Mouse (Mus musculus): ENCODE measurements around the gene Gprc5d. TPM values are rescaled to one million over a fixed set of nuclear protein-coding genes. Genes with fewer than 3 reads are reported as not detected.

The Gprc5d gene
- polyA plus RNA-seq, 1 experiment: 0.40 TPM

DNA sequence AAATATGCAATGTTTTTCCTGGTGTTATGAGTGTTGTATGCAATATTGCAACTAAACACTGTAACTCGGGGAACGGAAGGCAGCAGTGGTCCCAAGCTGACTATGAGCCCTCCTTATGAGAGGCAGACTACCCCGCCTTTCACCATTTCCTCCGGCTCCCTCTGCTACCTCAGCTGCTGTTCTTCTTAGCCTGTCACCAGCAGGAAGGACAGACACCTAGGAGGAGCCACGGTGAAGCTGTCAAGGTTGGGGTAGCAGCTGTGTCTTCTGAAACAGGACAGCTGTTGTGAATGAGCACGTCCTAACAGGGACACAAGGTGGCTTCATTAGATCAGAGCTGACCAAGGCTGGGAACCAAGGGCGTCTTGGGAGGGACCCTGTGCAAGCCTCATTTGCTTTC is 20.1 kb upstream of the Gprc5d start:
- peaks cover 14% of the 10 kb centered on the region for H3K4me1 ChIP-seq (ENCODE audit: control insufficient read depth, insufficient read depth, low read length)
- peak overlapping the region; percentile 24 for H3K27ac ChIP-seq (ENCODE audit: insufficient read depth, low read length)
- TF ChIP-seq POLR2A (IDR thresholded peaks at IDR 0.05; ENCODE audit: low read depth, low read length) (no peak), CTCF (IDR thresholded peaks at IDR 0.05; ENCODE audit: borderline replicate concordance, insufficient read depth, low read length) (no peak)
- no peak overlapping the region for H3K4me3 ChIP-seq (ENCODE audit: insufficient read depth, low read length)

DNA sequence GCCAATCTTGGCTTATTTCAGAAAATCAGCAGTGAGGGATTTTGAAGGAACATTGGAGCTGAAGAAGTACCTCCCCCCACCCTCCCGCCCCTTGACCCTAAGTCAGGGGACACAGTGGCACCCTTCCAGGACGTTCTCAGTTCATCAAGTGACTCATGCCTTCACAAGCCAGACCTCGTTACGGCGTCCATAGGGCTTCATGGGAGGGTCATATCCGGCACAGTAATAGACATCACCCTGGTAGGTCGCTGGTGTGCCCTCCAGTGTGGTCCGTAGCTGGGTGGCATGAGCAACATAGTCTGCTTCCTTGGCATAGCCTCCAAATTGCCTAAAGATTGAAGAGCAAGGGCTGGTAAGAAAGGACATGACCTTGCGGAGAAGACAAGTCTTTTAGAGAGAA is 19.7 kb upstream of the Gprc5d start:
- H3K27ac ChIP-seq (ENCODE audit: insufficient read depth, low read length): peak overlapping the region; percentile 24
- TF ChIP-seq POLR2A (IDR thresholded peaks at IDR 0.05; ENCODE audit: low read depth, low read length): no peak
- no peak for TF ChIP-seq CTCF (IDR thresholded peaks at IDR 0.05; ENCODE audit: borderline replicate concordance, insufficient read depth, low read length)
- peaks cover 14% of the 10 kb centered on the region for H3K4me1 ChIP-seq (ENCODE audit: control insufficient read depth, insufficient read depth, low read length)
- no peak overlapping the region for H3K4me3 ChIP-seq (ENCODE audit: insufficient read depth, low read length)

DNA sequence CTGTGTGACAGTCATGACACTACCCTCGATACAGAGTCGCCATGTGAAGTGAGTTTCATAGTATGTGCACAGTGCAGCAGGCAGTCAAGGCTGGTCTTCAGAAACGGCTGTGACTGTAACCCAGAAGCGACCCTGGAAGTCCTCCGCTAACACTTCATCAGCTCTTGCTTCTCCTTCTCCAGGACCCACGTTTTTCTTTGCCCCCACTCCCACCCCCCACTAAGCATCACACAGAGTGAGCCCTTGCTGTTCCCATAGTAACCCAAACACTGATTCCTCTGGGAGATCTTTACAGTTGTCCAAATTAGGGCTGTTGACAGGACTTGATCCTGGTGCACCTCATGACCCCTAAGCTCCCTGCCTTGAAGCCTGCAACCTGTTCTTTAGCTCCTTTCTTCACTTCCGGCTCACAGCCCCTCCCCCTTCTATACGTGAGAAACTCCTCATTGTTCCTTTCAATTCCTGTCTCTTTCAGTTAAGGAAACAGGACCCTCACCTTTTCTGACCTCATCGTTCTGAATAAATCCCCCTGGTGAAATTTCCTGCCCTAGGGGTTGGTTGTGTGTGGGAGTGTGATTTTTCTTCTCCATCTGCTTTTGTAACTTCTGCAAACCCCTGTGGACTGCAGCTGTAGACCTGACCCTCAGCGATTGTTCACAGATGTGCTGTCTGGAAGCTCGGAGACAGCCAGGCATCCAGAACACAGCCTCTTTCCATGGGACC is 18.5 kb upstream of the Gprc5d start:
- TF ChIP-seq CTCF (IDR thresholded peaks at IDR 0.05; ENCODE audit: borderline replicate concordance, insufficient read depth, low read length) (no peak), POLR2A (IDR thresholded peaks at IDR 0.05; ENCODE audit: low read depth, low read length) (no peak)
- 0 out of 2 replicates have a peak overlapping the region, but pooled peaks have one; percentile 23 for H3K27ac ChIP-seq (ENCODE audit: insufficient read depth, low read length)
- peaks cover 10% of the 10 kb centered on the region for H3K4me1 ChIP-seq (ENCODE audit: control insufficient read depth, insufficient read depth, low read length)
- H3K4me3 ChIP-seq (ENCODE audit: insufficient read depth, low read length): no peak overlapping the region

GRCm38 (mm10) chr6:135135735-135136134 is 17.7 kb upstream of the Gprc5d start:
- peaks cover 7% of the 10 kb centered on the region; the same call in 1 of the 2 replicates for H3K4me1 ChIP-seq (ENCODE audit: control insufficient read depth, insufficient read depth, low read length)
- no peak overlapping the region for H3K4me3 ChIP-seq (ENCODE audit: insufficient read depth, low read length)
- TF ChIP-seq CTCF (IDR thresholded peaks at IDR 0.05; ENCODE audit: borderline replicate concordance, insufficient read depth, low read length) (no peak), POLR2A (IDR thresholded peaks at IDR 0.05; ENCODE audit: low read depth, low read length) (no peak)
- no peak overlapping the region; the same call in 1 of the 2 replicates for H3K27ac ChIP-seq (ENCODE audit: insufficient read depth, low read length)

DNA sequence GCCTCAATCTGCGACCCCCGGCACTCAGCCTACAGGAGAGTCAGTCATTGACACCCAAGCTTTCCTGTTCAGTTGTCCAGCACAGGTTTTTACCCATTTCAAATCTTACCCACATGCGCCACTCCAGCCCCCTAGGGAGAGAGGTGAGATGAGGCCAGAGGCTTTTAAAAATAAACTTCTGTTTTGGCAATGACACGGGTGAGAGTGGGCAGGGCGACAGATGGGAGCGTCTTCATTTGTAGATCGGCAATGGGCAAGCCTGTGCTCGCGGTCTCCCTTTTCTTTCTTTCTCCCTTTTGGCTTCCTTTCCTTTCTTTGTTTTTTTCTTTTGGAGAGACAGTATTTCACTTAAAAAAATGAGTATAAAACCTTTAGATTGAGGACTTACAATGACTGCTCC is 15.4 kb upstream of the Gprc5d start:
- TF ChIP-seq CTCF (IDR thresholded peaks at IDR 0.05; ENCODE audit: borderline replicate concordance, insufficient read depth, low read length): no peak
- TF ChIP-seq POLR2A (IDR thresholded peaks at IDR 0.05; ENCODE audit: low read depth, low read length): no peak
- no peak overlapping the region for H3K4me3 ChIP-seq (ENCODE audit: insufficient read depth, low read length)
- no peak overlapping the region for H3K27ac ChIP-seq (ENCODE audit: insufficient read depth, low read length)
- 0 out of 2 replicates have a peak, but pooled peaks cover 4% of the 10 kb centered on the region for H3K4me1 ChIP-seq (ENCODE audit: control insufficient read depth, insufficient read depth, low read length)

DNA sequence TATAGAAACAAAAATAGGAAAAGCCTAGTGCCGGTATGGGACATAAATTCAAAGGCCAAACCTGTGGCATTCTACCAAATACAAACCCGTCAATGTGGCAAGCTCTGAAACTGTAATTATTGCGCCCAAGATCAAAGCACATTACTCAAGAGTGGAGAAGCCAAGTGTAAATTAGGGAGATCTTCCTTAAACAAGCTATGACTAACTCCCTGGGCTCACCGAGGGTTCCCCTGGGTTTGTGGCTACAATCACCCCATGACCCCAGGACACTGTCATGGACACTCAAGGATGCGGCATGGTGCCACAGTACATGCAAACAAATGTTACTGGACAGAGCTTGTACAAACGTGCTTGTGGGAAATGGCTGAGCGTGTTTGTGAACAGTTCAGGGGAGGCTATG is 15.0 kb upstream of the Gprc5d start:
- Histone ChIP-seq H3K27ac (ENCODE audit: insufficient read depth, low read length) (no peak overlapping the region), H3K4me1 (ENCODE audit: control insufficient read depth, insufficient read depth, low read length) (0 out of 2 replicates have a peak, but pooled peaks cover 4% of the 10 kb centered on the region), H3K4me3 (ENCODE audit: insufficient read depth, low read length) (no peak overlapping the region)
- no peak for TF ChIP-seq POLR2A (IDR thresholded peaks at IDR 0.05; ENCODE audit: low read depth, low read length)
- no peak for TF ChIP-seq CTCF (IDR thresholded peaks at IDR 0.05; ENCODE audit: borderline replicate concordance, insufficient read depth, low read length)

GRCm38 (mm10) chr6:135124755-135125380 is 6.8 kb upstream of the Gprc5d start:
- no peaks in the 10 kb centered on the region for H3K4me1 ChIP-seq (ENCODE audit: control insufficient read depth, insufficient read depth, low read length)
- TF ChIP-seq POLR2A (IDR thresholded peaks at IDR 0.05; ENCODE audit: low read depth, low read length) (no peak), CTCF (IDR thresholded peaks at IDR 0.05; ENCODE audit: borderline replicate concordance, insufficient read depth, low read length) (no peak)
- H3K4me3 ChIP-seq (ENCODE audit: insufficient read depth, low read length): no peak overlapping the region
- no peak overlapping the region for H3K27ac ChIP-seq (ENCODE audit: insufficient read depth, low read length)

DNA sequence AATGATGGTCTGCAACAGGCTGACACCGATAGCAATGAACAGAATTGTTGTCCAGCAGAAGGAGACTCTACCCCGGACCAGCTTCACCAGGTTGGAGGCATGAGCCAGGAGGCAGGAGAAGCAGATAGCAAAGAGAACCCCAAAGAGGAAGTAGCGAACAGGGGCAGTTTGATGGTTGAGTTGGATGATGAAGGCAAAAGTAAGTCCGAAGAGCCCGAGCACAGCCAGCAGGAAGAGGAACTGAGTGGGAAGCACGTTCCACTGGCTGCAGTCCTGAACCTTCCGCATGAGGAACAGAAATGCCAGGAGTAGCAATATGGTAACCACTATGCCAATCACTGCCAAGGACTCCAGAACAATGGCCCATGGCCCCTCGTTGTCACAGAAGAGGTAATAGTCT is 1.6 kb downstream of the Gprc5d start:
- H3K4me3 ChIP-seq (ENCODE audit: insufficient read depth, low read length): no peak overlapping the region
- H3K4me1 ChIP-seq (ENCODE audit: control insufficient read depth, insufficient read depth, low read length): peaks cover 4% of the 10 kb centered on the region; the same call in 1 of the 2 replicates
- TF ChIP-seq POLR2A (IDR thresholded peaks at IDR 0.05; ENCODE audit: low read depth, low read length) (no peak), CTCF (IDR thresholded peaks at IDR 0.05; ENCODE audit: borderline replicate concordance, insufficient read depth, low read length) (no peak)
- no peak overlapping the region for H3K27ac ChIP-seq (ENCODE audit: insufficient read depth, low read length)

DNA sequence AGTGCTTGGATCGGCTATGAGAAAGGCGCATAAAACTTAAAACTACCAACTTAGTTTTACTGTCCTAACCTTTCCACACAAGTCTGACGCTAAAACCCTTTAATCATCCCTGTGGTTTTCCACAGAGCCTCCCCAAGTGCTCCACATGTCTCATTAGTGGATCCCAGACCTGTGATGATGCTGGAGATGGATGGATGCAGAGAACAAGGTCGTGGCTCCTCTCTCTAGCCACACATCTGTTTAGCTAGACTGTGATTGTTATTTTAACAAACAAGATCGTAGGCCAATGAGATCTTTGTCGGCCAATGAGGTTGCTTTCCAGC is 5.0 kb downstream of the Gprc5d start:
- Histone ChIP-seq H3K4me3 (ENCODE audit: insufficient read depth, low read length) (no peak overlapping the region), H3K27ac (ENCODE audit: insufficient read depth, low read length) (no peak overlapping the region), H3K4me1 (ENCODE audit: control insufficient read depth, insufficient read depth, low read length) (peaks cover 4% of the 10 kb centered on the region; the same call in 1 of the 2 replicates)
- TF ChIP-seq POLR2A (IDR thresholded peaks at IDR 0.05; ENCODE audit: low read depth, low read length) (no peak), CTCF (IDR thresholded peaks at IDR 0.05; ENCODE audit: borderline replicate concordance, insufficient read depth, low read length) (no peak)

Data from embryonic fibroblast, embryonic 13.5 days (primary cell).